Mouse (Mus musculus) small intestine, adult 2 months (tissue): Measurements from ENCODE around the gene Ltc4s. TPM values are rescaled to one million over a fixed set of nuclear protein-coding genes. Genes with fewer than 3 reads are reported as not detected.
A peak's percentile ranks its signal among the peaks of the same experiment; 100 is the strongest.

ENCODE experiments used
- H3K27ac ChIP-seq: fragments of 200-500 bp; 2 replicates; pipeline ENCODE4 v1.5.1; 2012; ENCODE audit warnings: low read depth, low read length, control low read depth, inconsistent platforms; ENCODE audit not compliant: insufficient read depth
- H3K27me3 ChIP-seq: fragments of 200-500 bp; 2 replicates; pipeline ENCODE4 v1.6.1; 2012; ENCODE audit warnings: mild to moderate bottlenecking, moderate library complexity, low read length, inconsistent platforms; ENCODE audit not compliant: control insufficient read depth, insufficient read depth
- H3K36me3 ChIP-seq: fragments of 200-500 bp; 2 replicates; pipeline ENCODE4 v1.6.1; 2012; ENCODE audit warnings: mild to moderate bottlenecking, low read length, control low read depth, inconsistent platforms; ENCODE audit not compliant: control insufficient read depth, insufficient read depth
- H3K4me1 ChIP-seq: fragments of 200-500 bp; 2 replicates; pipeline ENCODE4 v1.6.1; 2012; ENCODE audit warnings: low read length, inconsistent platforms, mixed read lengths; ENCODE audit not compliant: control insufficient read depth, insufficient read depth, insufficient read length
- H3K4me3 ChIP-seq: fragments of 200-500 bp; 2 replicates; pipeline ENCODE4 v1.5.1; 2012; ENCODE audit warnings: low read depth, mild to moderate bottlenecking, control low read depth, inconsistent platforms, low read length, moderate library complexity
- CTCF ChIP-seq: fragments of 200-500 bp; IDR thresholded peaks from 2 replicates; pipeline ENCODE4 v1.5.1; 2012; ENCODE audit warnings: low read depth, mild to moderate bottlenecking, control low read depth, inconsistent platforms, low read length, moderate library complexity, mixed read lengths; ENCODE audit not compliant: insufficient replicate concordance, insufficient read length; ENCODE audit errors: extremely low read depth
- POLR2A ChIP-seq: fragments of 200-500 bp; IDR thresholded peaks from 2 replicates; pipeline ENCODE4 v1.6.1; 2012; ENCODE audit warnings: low read depth, mild to moderate bottlenecking, control low read depth, inconsistent platforms, low read length, moderate library complexity
- WGBS: fragments of 180-500 bp; shearing (Covaris S2); methylation state at CpG from one replicate; pipeline ENCODE4 v1.1.7; 2018; 5-methylcytosine and 5-hydroxymethylcytosine counted together
- polyA plus RNA-seq: library from polyadenylated mRNA; depleted of rRNA; stranded (reverse); fragments of >200 nt; gene quantifications from 2 replicates; pipeline ENCODE4 v1.2.3, GENCODE M21; 2012; rRNA removed

Ltc4s gene
- 44.3 and 51.3 TPM in 2 replicates for polyA plus RNA-seq

DNA sequence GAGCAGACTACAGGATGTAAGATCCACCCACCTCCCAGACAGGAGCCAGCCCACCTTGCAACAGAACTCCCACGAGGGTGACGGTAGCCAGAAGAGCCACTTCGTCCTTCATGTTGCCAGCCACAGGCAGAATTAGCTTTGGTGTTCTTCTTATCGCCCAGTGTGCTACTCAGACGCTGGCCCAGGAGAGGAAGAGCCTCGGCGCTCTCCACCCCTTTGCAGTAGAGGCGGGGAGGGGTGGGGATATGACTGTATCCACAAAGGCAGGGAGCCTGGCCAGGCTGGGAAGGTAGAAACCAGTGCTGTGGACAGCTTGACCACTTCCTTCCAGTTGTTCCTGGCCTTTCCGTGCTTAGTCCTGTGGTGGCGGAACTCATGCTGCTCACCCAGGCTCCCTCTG lies at the start of gene Ltc4s:
Ltc4s (minus strand) TSS at position 293 of the 400 bp plus-strand sequence.
- H3K4me3 ChIP-seq, result peak within 1 kb of the TSS; percentile 89
- H3K27ac ChIP-seq, result peak within 1 kb of the TSS; percentile 29; the same call in 1 of the 2 replicates
- H3K27me3 ChIP-seq, result no peaks in the 10 kb centered on the region
- no peak for TF ChIP-seq POLR2A
- no peak for TF ChIP-seq CTCF
- peaks cover 18% of the 10 kb centered on the region for H3K36me3 ChIP-seq
- WGBS, result 29% methylated on average over 10 of the region's 10 CpGs
- H3K4me1 ChIP-seq, result peaks cover 15% of the 10 kb centered on the region

DNA sequence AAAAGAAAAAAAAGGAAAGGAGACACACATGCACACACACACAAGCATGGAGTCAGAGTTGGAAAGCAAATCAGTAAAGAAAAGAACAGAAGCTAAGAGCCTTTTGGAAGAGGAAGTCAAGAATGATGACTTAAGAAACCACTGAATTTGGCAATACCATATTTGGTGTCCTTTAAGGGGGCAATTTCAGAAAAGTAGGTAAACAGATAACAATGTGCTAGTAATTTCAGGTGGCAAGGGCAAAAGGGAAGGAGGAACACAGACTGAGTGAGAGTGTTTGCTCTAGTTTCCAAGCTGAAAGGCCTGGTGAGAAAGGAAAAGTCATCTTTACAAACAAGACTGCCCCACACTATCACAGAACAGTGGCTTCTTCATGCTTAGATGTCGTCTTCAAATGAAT lies 48.0 kb upstream of the Ltc4s start:
- TF ChIP-seq CTCF, result no peak
- TF ChIP-seq POLR2A, result no peak
- Histone ChIP-seq H3K4me3 (no peak overlapping the region), H3K4me1 (peaks cover 3% of the 10 kb centered on the region; the same call in 1 of the 2 replicates), H3K36me3 (peaks cover 4% of the 10 kb centered on the region; the same call in 1 of the 2 replicates), H3K27ac (no peak overlapping the region), H3K27me3 (no peaks in the 10 kb centered on the region)
- 60% methylated on average over 1 of the region's 1 CpGs for WGBS

DNA sequence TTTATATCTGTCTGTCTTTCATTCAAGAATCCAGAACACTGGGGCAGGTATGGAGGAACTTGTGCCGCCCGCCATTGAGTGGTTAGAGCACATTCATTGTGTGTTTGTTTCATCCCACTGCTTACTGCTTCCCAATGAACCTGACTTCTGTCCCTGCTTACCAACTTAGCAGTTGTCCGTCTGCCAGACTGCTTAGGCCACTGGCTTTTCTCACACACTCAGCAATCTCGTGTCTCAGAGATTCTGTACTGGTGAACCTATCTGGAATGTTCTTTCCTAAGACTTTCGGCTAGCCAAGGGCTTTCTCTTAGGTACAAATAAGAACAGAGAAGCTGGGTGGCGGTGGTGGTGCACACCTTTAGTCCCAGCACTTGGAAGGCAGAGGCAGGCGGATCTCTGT lies 47.3 kb upstream of the Ltc4s start:
- Histone ChIP-seq H3K36me3 (peaks cover 6% of the 10 kb centered on the region; the same call in 1 of the 2 replicates), H3K27ac (peak overlapping the region; percentile 21; the same call in 1 of the 2 replicates), H3K27me3 (no peaks in the 10 kb centered on the region), H3K4me1 (peaks cover 3% of the 10 kb centered on the region; the same call in 1 of the 2 replicates), H3K4me3 (no peak overlapping the region)
- TF ChIP-seq CTCF (no peak), POLR2A (no peak)
- 85% methylated on average over 7 of the region's 7 CpGs for WGBS

DNA sequence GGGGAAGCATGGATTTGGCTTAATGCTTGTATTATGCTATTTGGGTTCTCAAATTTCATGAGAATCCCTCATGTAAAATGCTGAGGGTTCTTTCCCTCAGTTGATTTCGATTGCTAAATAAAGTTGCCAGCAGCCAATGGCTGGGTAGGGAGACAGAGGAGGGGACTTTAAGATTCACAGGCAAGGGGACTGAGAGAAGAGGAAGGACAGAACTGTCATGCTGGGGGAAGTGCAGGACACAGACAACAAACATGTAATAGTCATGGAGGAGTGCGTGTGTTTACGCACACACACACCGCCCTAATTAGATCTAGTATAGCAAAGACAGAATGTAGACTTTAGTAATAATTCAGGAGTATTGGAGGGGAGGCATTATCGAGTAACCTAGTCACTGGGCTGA lies 46.8 kb upstream of the Ltc4s start:
- Histone ChIP-seq H3K4me1 (peaks cover under 1% of the 10 kb centered on the region; the same call in 1 of the 2 replicates), H3K27ac (no peak overlapping the region), H3K36me3 (peaks cover 6% of the 10 kb centered on the region; the same call in 1 of the 2 replicates), H3K27me3 (no peaks in the 10 kb centered on the region), H3K4me3 (no peak overlapping the region)
- WGBS, result 88% methylated on average over 5 of the region's 5 CpGs
- TF ChIP-seq POLR2A (no peak), CTCF (no peak)

DNA sequence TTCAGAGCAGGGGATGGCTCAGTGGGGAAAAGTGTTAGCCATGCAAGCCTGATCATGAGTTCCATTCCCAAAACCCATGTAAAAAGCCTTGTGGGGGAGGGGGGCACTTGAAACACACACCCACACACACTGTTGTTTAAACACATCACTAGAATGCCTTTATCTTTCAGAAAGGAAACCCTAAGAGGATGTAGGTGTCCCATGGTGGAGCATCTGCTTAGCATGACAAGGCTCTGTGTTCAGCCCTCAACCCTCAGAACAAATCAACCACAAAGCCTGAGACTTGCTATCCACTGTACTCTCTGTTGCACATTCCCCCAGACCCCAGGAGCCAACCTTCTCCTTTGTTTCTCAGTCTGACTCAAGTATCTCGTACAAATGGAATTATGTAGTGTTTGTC lies 41.6 kb upstream of the Ltc4s start:
- Histone ChIP-seq H3K27me3 (no peaks in the 10 kb centered on the region), H3K4me1 (peaks cover 3% of the 10 kb centered on the region; the same call in 1 of the 2 replicates), H3K36me3 (0 out of 2 replicates have a peak, but pooled peaks cover 3% of the 10 kb centered on the region), H3K4me3 (no peak overlapping the region), H3K27ac (no peak overlapping the region)
- TF ChIP-seq POLR2A (no peak), CTCF (no peak)
- WGBS, result 71% methylated on average over 1 of the region's 1 CpGs

DNA sequence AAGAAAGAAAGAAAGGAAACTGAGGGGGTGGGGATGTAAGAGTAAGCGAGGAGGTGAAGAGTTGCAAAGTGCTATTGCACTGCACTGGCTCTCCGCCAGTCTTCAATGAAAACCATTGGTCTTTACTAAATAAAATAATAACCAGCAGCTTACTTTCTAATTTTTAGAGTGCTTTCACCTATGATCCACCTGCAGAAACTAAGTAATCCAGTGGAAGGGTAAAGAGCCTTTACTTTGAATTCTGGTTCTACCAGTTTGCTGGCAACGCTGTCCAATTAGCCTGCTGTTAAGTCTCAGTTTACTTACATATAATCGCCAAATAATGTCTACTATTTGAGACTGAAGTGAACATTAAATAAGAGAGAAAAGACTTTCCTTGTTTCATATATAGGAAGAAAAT lies 40.6 kb upstream of the Ltc4s start:
- TF ChIP-seq CTCF (no peak), POLR2A (no peak)
- Histone ChIP-seq H3K27me3 (no peaks in the 10 kb centered on the region), H3K27ac (no peak overlapping the region), H3K4me3 (no peak overlapping the region), H3K36me3 (0 out of 2 replicates have a peak, but pooled peaks cover 3% of the 10 kb centered on the region), H3K4me1 (peaks cover 3% of the 10 kb centered on the region; the same call in 1 of the 2 replicates)
- WGBS, result 58% methylated on average over 4 of the region's 4 CpGs

DNA sequence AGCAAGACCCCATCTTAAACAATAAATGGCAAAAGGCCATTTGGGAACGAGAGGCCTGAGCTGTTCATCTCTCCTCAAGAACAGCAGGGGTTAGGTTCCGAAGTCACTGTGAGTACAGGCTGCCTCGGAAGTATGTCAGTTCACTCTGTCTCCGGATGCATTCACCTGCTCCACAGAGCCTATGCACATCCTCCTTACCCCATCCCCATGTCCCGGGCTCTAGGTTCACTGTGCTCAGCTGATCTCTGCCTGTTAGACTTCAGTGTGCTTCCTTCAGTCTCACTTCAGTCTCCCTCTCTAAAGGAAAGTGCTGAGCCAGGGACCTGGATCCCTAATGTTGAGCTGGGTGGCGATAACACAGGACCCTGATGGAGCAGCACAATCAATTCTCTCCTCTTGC lies 39.3 kb upstream of the Ltc4s start:
- H3K36me3 ChIP-seq, result 0 out of 2 replicates have a peak, but pooled peaks cover 2% of the 10 kb centered on the region
- peaks cover 3% of the 10 kb centered on the region; the same call in 1 of the 2 replicates for H3K4me1 ChIP-seq
- no peak overlapping the region for H3K27ac ChIP-seq
- H3K4me3 ChIP-seq, result no peak overlapping the region
- no peaks in the 10 kb centered on the region for H3K27me3 ChIP-seq
- TF ChIP-seq POLR2A (no peak), CTCF (no peak)
- 94% methylated on average over 6 of the region's 6 CpGs for WGBS

DNA sequence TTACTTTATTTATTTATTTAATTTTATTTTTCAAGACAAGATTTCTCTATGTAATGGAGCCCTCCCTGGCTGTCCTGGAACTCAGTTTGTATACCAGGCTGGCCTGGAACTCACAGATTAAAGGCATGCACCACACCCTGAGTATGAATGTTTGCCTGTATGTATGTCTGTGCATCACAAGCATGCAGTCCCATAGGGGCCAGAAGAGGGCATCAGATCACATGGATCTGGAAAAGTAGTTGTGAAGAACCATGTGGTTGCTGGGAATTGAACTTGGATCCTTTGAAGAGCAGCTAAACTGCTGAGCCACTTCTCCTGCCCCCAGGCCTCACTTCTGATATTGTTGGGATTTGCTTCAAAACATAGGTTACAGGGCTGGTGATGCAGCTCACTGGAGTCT lies 38.6 kb upstream of the Ltc4s start:
- Histone ChIP-seq H3K36me3 (0 out of 2 replicates have a peak, but pooled peaks cover 2% of the 10 kb centered on the region), H3K4me3 (no peak overlapping the region), H3K4me1 (peaks cover 3% of the 10 kb centered on the region; the same call in 1 of the 2 replicates), H3K27ac (no peak overlapping the region), H3K27me3 (no peaks in the 10 kb centered on the region)
- TF ChIP-seq POLR2A (no peak), CTCF (no peak)
